Mouse (Mus musculus) megakaryocyte, adult 5-6 weeks (primary cell): ENCODE measurements at regions not wholly inside any gene's neighbourhood (a gene's known extent, or its start where the extent isn't known, plus 50 kb on each side); places are given as distances from the start of the nearest gene placed in this dataset.
A peak's percentile ranks its signal among the peaks of the same experiment; 100 is the strongest.

ENCODE experiments used
- ATAC-seq: 2 replicates; pipeline ENCODE4 v1.8.0; 2016; ENCODE audit warnings: mild to moderate bottlenecking, inconsistent platforms; ENCODE audit not compliant: poor library complexity, severe bottlenecking

GRCm38 (mm10) chr3:101696832-101697231 is 92.3 kb upstream of the Atp1a1 start:
- no peak for ATAC-seq

DNA sequence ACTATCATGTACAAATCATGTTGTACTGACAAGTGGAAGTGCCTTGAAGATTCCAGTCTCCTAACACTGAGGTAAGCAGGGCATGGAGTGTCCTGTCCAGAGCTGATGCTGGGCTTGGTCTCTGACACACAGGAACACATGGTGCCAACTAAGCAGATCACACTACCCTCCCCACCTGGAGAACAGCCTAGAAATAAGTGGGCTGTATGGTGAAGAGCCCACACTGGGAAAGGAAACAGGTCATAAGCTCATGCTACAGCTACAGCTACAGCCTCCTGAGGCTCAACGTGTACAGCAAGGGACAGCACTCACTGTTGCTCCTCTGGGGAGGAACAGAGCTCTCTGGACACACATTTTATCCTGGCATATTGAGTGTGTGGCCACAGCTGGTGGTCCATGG is 89.8 kb upstream of the Atp1a1 start:
- ATAC-seq = no peak

DNA sequence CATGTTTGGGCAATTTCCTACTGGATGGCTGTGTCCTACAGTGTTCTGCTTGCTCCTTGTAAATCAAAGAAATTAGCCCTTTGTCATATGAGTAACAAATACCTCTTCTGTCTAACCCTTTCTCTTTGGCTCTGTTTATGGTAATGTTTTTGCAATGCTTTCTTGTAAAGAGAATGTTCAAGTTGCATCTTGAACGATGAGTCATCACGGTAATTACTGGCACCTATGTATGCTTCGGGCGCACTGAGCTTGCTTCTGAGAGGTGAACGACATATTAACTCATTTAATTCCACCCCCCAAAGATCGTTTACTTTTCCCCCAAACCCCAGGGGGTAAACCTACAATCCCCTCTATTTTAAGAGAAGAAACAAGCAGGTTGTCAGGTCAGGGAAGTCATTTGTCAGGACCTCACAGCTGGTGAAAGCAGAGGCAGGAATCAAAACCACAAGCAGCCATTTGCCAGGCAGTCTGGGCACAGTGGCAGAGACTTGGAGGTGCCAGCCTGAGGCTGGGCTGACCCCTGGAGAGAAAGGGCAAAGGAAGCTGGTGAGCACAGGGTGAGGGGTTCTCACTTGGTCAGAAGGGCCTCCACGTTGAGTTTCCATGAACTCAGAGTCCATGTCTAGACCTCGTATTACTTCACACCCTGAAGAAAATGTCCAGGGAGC is 87.6 kb upstream of the Atp1a1 start:
- no peak for ATAC-seq

DNA sequence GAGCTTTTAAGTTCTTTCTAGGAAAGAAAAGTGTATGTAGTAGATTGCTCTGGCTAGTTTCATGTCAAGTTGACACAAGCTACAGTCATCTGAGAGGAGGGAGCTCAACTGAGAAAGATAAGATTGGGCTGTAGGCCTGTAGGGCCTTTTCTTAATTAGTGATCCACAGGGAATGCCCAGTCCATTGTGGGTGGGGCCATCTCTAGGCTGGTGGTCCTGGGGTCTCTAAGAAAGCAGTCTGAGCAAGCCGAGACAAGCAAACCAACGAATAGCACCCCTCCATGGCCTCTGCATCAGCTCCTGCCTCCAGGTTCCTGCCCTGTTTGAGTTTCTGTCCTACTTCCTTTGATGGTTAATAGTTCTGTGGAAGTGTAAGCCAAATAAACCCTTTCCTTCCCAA is 86.3 kb upstream of the Atp1a1 start:
- no peak for ATAC-seq

DNA sequence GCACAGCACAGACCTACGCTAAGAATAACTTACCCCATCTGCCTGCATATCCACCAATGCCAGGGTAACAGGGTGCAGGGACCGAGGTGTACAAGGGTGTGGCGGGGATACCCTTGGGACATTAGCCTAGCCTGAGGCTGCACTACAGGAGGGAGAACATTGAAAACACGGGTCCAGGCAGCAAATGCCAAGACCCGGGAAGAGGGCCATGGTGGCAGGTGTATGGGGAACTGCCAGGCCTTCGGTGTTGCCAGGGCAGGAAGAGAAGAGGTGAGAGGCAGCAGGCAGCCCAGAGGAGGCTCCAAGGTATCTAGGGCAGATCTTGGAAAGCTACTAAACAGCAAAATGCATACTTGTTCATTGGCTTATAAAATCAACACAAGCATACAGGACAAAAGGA is 85.7 kb upstream of the Atp1a1 start:
- ATAC-seq = no peak

DNA sequence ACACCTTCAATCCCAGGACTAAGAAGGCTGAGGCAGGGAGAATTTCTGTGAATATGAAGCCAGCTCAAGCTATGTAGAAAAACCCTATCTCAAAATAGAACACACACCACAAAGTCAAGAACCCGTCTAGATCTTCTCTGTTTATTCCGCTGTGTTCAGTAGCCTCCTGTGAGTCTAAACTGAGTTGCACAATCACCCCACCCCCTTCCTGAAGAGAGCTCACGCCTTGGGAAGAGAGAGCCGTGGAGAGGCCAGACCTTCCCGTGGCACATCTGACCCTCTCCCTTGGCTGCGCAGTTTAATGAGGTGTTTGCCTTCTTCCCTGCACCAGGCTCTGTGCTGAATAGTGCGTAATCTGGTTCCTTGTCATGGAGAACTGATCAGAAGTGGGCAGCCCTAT is 80.7 kb upstream of the Atp1a1 start:
- 0 out of 2 replicates have a peak, but pooled peaks have one; percentile 45 for ATAC-seq

DNA sequence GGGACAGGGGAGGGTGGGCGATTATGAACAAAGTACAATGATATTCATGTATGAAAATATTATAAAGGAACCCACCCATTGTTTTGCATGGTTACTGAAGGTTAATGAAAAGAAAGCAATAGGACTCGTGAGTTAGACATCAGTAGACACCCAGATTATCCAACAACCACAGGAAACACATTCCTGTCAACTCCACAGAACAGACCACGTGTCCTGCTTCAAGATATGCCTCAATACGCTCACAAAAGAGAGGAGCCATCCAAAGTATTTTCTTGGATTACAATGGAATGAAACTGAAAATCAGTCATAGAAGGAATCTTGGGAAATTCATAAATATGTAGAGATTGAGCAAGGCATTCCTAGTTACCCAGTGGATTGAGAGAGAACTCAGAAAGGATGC is 68.5 kb upstream of the Atp1a1 start:
- no peak for ATAC-seq

DNA sequence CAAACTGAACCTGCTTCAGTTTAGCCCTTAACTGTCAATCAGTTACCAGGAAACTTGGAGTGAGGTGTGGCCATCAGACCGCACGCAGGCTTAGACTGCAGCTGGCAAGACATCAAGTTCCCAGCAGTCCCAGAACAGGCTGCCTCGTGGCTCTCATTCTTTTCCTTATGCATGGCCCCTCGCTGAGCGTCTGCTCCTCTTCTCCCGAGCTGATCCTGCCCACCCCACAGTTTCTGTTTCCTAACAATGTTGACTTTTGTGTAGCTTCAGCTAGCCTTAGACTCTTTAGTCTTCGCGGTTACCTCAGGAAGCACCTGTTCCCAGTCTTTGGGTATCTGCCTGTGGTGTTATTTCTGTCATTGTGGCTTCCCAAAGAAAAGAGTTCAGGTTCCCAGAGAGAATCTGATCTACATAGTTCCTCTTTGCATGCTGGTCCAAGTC is 66.1 kb upstream of the Atp1a1 start:
- ATAC-seq = peak; percentile 27; the same call in 1 of the 2 replicates

GRCm38 (mm10) chr3:101669743-101670142 is 65.3 kb upstream of the Atp1a1 start:
- ATAC-seq = no peak

DNA sequence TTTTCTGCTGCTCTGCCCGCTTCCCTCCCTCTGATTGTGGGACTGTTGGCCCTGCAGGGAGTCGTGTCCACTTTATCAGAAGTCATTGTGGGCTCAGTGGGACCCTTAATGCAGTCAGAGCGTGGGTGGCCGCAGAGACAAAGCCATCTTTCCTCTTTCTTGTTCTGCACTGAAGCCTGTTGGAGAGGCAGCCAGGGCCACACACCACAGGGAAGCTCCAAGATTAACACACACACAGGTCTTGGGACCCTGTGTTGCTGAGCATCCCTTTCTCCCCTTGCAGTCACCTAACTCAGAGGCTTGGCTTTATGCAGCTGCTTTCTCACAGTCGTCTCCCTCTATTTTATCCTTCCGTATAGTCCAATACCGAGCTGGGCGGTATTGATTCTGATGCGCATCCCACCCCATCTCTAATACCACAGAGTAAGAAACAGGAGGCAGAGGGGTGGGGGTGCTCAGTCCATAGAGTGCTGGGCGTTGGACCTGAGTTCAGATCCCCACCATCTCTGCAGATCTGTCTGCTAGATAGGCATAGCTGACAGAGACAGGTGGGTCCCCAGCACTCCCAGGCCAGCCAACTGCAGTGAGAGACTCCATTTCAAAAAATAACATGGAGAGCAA is 63.4 kb upstream of the Atp1a1 start:
- no peak for ATAC-seq

DNA sequence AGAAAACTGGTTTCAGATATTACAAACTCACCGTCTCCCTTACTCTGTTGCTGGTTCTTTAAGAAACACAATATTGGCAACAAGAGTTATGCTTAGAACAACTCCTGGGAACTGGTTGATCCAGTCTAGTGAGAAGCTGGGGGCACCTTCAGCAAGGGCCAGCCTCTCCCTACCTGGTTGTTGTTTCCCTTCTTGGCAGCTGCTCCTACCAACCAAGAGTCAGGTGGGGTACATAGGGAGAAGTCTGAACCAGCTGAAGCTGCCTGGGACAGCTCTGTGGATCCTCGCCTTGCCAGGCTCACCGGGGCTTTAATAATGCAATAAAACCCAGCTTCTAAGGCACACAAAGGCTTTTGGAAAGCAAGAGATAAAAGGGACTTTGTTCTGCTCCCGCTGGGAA is 62.7 kb upstream of the Atp1a1 start:
- no peak for ATAC-seq

DNA sequence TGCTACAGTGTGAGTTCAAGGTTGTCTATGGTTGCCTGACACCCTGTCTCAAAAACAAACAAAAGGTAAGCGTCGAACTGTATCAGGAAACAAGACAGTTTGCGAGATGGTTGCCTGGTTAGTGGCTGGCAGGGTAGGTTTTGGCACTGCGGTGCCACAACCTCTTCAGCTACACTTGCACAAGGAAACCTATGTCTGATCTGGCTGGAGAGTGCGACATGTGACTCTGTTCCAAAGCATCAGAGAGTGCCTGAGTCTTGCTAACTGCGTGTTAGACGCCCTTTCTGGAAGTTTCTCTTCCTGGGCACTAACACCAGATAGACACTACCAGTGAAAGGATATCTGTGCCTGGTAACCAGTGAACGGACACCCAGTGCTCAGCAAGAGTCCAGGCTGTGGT is 62.1 kb upstream of the Atp1a1 start:
- ATAC-seq = no peak

DNA sequence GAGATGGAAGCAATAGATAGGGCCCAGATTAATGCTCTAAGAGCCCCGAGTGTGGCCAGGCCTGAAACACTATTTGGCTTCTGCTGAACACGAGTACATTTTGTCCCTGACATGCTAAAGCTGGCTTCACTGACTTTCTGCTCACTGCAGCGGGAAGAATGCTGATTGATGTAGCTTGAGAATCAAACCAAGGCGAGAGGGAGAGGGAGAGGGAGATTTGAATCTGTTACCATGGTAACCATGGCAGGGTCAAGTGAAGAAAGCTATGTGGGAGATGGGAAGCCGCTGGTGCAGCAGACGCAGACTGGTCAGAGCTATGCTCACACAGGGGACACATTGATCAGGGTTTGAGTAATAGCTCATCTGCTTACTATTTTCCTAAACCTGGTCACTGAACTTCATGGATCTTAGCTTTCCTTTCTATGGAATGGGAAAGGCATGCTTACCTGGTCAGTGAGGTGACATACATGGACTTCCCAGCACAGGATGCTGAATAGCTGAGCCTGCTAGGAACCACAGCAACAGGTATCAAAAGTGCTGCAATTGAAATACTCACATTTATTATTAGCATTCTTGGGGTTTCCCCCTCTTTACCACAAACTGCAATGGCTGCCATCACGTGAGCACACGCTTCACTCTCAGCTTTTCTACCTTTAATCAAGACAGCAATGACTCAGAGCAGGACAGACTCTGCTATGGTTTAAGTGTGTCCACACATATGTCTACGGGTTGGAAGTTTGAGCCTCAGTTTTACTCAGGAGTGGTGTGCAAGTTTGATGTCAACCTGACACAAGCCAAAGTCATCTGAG is 56.9 kb upstream of the Atp1a1 start:
- ATAC-seq = no peak

DNA sequence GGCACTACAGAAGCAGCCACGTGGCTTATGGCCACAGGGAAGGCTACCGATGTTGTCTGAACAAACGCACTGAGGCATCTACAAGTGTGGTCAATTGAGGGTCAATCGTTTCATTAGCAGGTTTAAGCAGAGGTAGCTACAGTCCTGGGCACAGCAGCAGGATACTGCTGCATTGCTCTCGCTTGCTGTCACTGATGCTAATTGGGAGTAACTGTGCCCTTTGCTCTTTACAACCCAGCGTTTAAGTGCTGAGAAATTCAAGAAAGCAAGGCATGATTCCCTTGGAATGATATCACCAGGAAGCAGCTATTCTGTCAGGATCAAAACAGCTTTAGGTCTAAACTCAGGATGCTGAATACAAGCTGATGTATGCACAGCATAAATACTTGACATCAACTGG is 56.2 kb upstream of the Atp1a1 start:
- ATAC-seq = no peak

- ATAC-seq = no peak
Measured at GRCm38 (mm10) chr3:101660176-101660575, 55.7 kb upstream of the Atp1a1 start.

DNA sequence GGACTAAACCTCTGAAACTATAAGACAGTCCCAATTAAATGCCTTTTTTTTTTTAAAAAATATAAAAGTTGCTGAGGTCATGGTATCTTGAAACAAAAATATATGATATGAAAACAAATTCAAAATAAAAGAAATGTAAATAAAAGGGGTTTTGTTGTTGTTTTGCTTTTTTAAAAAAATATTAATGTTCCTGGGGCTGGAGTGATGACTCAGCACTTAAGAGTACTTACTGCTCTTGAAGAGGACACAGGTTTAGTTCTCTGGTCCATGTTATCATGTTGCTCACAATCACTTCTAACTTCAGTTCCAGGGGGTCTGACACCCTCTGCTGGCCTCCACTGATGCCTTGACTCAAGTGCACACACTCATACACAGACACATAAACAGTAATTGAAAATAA is 53.5 kb upstream of the Atp1a1 start:
- ATAC-seq = no peak

- no peak for ATAC-seq
Measured at GRCm38 (mm10) chr3:101654720-101655119, 50.2 kb upstream of the Atp1a1 start.
